Mouse (Mus musculus) intestine, embryonic 14.5 days (tissue): Measurements from ENCODE around the gene Klrb1f. TPM values are rescaled to one million over a fixed set of nuclear protein-coding genes. Genes with fewer than 3 reads are reported as not detected.

Source experiments
- ATAC-seq: fragments of 200-750 bp; cut with Nextera tagmentation; replicated peaks from 2 replicates; pipeline ENCODE4 v1.8.0; 2017; ENCODE audit warnings: low read depth, moderate number of reproducible peaks, moderate TSS enrichment, moderate library complexity; ENCODE audit not compliant: low FRiP score, low TSS enrichment
- DNase-seq: peaks from one replicate; pipeline ENCODE4 v3.0.0-alpha.2; 2018; ENCODE audit warnings: low spot score
- H3K27ac ChIP-seq: fragments of 300-500 bp; sonication (generic); 2 replicates; pipeline ENCODE4 v1.5.1; 2014; ENCODE audit warnings: low read depth, mild to moderate bottlenecking, control low read depth
- H3K27me3 ChIP-seq: fragments of 300-500 bp; sonication (generic); replicated peaks from 2 replicates; pipeline ENCODE4 v1.6.1; 2014; ENCODE audit warnings: low read length, control low read depth; ENCODE audit not compliant: control insufficient read depth, insufficient read depth
- H3K36me3 ChIP-seq: fragments of 300-500 bp; sonication (generic); 2 replicates; pipeline ENCODE4 v1.6.1; 2014; ENCODE audit warnings: low read length, control low read depth; ENCODE audit not compliant: control insufficient read depth, insufficient read depth
- H3K4me1 ChIP-seq: fragments of 300-500 bp; sonication (generic); replicated peaks from 2 replicates; pipeline ENCODE4 v1.6.1; 2014; ENCODE audit warnings: low read length, control low read depth, mixed read lengths; ENCODE audit not compliant: control insufficient read depth, insufficient read depth
- H3K4me2 ChIP-seq: fragments of 300-500 bp; sonication (generic); 2 replicates; pipeline ENCODE4 v1.6.1; 2014; ENCODE audit warnings: low read length
- H3K4me3 ChIP-seq: fragments of 300-500 bp; sonication (generic); 2 replicates; pipeline ENCODE4 v1.5.1; 2014; ENCODE audit warnings: low read depth, low read length, control low read depth, mixed read lengths
- H3K9ac ChIP-seq: fragments of 300-500 bp; sonication (generic); 2 replicates; pipeline ENCODE4 v1.6.1; 2014; ENCODE audit warnings: mild to moderate bottlenecking, low read length
- H3K9me3 ChIP-seq: fragments of 300-500 bp; sonication (generic); 2 replicates; pipeline ENCODE4 v1.6.1; 2016; ENCODE audit warnings: low read length, control low read depth; ENCODE audit not compliant: control insufficient read depth
- WGBS: fragments of 180-500 bp; shearing (Covaris S2); extraction: QIAGEN DNeasy Blood & Tissue Kit; methylation state at CpG from one replicate; pipeline ENCODE4 v1.1.7; 2014; 5-methylcytosine and 5-hydroxymethylcytosine counted together
- polyA plus RNA-seq: library from polyadenylated mRNA; unstranded; fragments of >200 nt; fragmentation: Nextera tagmentation; extraction: Ambion mirVana; gene quantifications from 2 replicates; pipeline ENCODE4 v1.2.1, GENCODE M21; 2014

Gene Klrb1f
- polyA plus RNA-seq, 1 experiment from 2014 or later, result 0.38 TPM

DNA sequence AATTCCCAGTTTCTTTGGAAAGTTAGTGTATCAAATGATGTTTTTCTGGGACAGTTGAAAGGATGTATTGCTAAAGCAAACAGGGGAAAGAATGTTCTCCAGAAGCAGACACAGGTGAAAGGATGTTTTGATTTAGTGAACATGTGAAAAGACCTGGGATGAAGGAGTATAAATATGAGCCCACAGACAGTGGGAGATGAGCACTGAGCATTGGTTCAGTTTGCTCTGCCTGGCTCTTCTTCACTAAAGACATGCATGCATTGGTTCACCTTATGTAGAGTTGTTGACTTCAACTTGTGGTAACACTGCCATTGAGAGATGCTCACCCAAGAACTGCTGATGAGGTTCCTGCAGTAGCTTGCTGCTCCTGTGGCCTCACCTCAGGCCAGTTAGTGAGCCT, 9.4 kb upstream of the Klrb1f start:
- Histone ChIP-seq H3K4me2 (no peak overlapping the region), H3K36me3 (no peaks in the 10 kb centered on the region), H3K27me3 (no peaks in the 10 kb centered on the region), H3K27ac (no peak overlapping the region), H3K4me1 (no peaks in the 10 kb centered on the region), H3K4me3 (no peak overlapping the region), H3K9ac (no peak overlapping the region), H3K9me3 (no peaks in the 10 kb centered on the region)
- ATAC-seq (no peak), DNase-seq (no peak)

GRCm38 (mm10) chr6:129036890-129037463, 8.7 kb upstream of the Klrb1f start:
- WGBS, result 63% methylated on average over 2 of the region's 2 CpGs
- DNase-seq (no peak), ATAC-seq (no peak)
- Histone ChIP-seq H3K9ac (no peak overlapping the region), H3K36me3 (no peaks in the 10 kb centered on the region), H3K4me3 (no peak overlapping the region), H3K9me3 (no peaks in the 10 kb centered on the region), H3K27ac (no peak overlapping the region), H3K27me3 (no peaks in the 10 kb centered on the region), H3K4me2 (no peak overlapping the region), H3K4me1 (no peaks in the 10 kb centered on the region)

- H3K4me2 ChIP-seq, result no peak overlapping the region
- DNase-seq (no peak), ATAC-seq (no peak)
- 92% methylated on average over 2 of the region's 2 CpGs for WGBS
- H3K9me3 ChIP-seq, result no peaks in the 10 kb centered on the region
- H3K36me3 ChIP-seq, result no peaks in the 10 kb centered on the region
- no peak overlapping the region for H3K27ac ChIP-seq
- no peaks in the 10 kb centered on the region for H3K27me3 ChIP-seq
- no peak overlapping the region for H3K4me3 ChIP-seq
- H3K9ac ChIP-seq, result no peak overlapping the region
- H3K4me1 ChIP-seq, result no peaks in the 10 kb centered on the region
Observed at GRCm38 (mm10) chr6:129041470-129041869, 4.2 kb upstream of the Klrb1f start.

- no peak overlapping the region for H3K9ac ChIP-seq
- H3K9me3 ChIP-seq, result no peaks in the 10 kb centered on the region
- no peaks in the 10 kb centered on the region for H3K4me1 ChIP-seq
- H3K27me3 ChIP-seq, result no peaks in the 10 kb centered on the region
- DNase-seq (no peak), ATAC-seq (no peak)
- no peaks in the 10 kb centered on the region for H3K36me3 ChIP-seq
- no peak overlapping the region for H3K27ac ChIP-seq
- H3K4me2 ChIP-seq, result no peak overlapping the region
- no peak overlapping the region for H3K4me3 ChIP-seq
Observed at GRCm38 (mm10) chr6:129042470-129042869, 3.2 kb upstream of the Klrb1f start.

DNA sequence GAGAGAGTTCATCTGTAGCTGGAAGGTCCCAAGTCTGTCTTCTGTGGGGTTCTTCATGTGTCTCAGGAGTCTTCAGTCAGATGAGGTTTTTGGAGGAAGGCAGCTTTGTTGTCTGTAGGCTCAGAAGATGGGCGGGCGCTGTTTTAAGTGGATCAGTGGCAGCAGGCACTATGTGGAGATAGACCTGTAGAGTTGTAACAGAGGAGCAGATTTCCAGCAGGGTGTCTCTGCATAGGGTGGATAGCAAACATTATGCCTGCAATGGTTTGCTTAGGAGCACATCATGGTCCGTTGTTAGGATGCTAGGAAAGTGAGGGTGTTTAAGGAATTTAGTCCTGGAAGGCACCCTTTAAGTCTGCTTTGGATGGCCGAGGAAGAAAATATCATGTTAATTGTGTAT, 2.7 kb downstream of the Klrb1f start:
- ATAC-seq, result no peak
- WGBS, result 55% methylated on average over 4 of the region's 4 CpGs

DNA sequence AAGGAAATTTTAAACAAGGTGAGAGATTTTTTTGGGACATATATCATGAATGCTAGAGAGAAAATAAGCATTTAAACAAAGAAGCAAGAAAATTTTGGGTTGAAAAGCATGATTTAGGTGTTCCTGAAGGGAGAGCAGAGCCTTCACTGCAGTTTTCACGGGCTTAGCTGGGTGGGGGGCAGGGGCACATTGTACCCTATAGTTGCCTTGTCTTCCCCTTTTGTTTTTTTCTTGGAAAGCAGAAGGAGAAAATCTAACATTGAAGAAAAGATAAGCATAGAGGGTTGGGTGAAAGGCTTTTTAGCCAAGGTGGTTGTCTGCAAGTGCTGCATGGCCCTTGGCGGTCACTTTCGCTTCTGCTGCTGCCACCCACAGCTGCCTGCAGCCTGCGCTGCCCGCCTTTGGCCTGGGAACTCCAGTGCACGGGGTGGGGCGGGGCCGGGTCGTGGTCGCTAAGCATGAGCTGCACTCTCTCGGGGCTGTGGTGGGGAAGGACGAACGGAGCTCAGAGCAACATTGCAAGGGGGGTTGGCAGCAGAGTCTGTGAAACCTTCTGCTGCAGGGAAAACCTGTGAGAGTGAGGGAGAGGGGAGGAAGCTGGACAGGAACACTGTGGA, 3.3 kb downstream of the Klrb1f start:
- Histone ChIP-seq H3K9me3 (no peaks in the 10 kb centered on the region), H3K27ac (no peak overlapping the region), H3K9ac (peak overlapping the region; percentile 39; the same call in 1 of the 2 replicates), H3K4me3 (peak overlapping the region; percentile 36), H3K27me3 (no peaks in the 10 kb centered on the region), H3K4me1 (no peaks in the 10 kb centered on the region), H3K4me2 (peak overlapping the region; percentile 51), H3K36me3 (no peaks in the 10 kb centered on the region)
- peak; percentile 76 for ATAC-seq
- DNase-seq, result peak; percentile 84
- WGBS, result under 1% methylated on average over 13 of the region's 13 CpGs

More for the DNA sequence above, 2.7 kb downstream of the Klrb1f start:
- no peak overlapping the region for H3K27ac ChIP-seq
- no peaks in the 10 kb centered on the region for H3K27me3 ChIP-seq
- H3K4me3 ChIP-seq, result no peak overlapping the region
- no peak for DNase-seq
- H3K9ac ChIP-seq, result no peak overlapping the region
- no peaks in the 10 kb centered on the region for H3K4me1 ChIP-seq
- H3K9me3 ChIP-seq, result no peaks in the 10 kb centered on the region
- no peak overlapping the region for H3K4me2 ChIP-seq
- H3K36me3 ChIP-seq, result no peaks in the 10 kb centered on the region

DNA sequence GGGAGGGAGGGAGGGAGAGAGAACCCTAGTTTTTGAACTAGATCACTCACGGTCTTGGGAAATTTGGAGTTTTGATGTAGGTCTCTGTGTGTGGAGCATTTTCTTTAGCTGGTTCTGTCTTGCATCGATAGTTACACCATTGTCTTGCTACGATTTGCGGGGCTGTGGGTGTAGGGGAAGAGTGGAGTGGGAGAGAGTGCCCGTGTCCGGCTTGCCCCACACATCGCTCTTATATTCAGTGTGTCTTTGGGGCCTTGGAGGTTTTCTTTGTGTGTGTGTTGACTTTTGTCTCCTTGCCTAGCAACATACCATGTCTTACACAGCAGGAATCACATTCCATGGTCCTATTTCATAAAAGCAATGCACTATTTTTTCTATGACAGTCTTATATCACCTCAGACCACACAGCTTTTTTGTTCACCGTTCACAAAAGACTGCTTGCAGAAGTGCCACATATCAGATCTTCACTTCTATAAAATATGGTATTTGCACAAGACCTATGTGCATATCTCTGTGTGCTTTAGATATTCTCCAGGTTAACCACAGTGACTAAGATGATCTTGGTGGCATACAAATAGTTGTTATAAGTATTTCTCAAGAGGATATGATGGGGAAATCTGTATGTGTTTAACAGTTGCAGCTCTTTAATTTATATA, 4.0 kb downstream of the Klrb1f start:
- DNase-seq (peak; percentile 60), ATAC-seq (peak; percentile 55; the same call in 1 of the 2 replicates)
- no peak overlapping the region for H3K27ac ChIP-seq
- H3K4me1 ChIP-seq, result no peaks in the 10 kb centered on the region
- no peak overlapping the region for H3K9ac ChIP-seq
- peak overlapping the region; percentile 25; the same call in 1 of the 2 replicates for H3K4me3 ChIP-seq
- no peaks in the 10 kb centered on the region for H3K27me3 ChIP-seq
- H3K9me3 ChIP-seq, result no peaks in the 10 kb centered on the region
- peak overlapping the region; percentile 43 for H3K4me2 ChIP-seq
- 2% methylated on average over 8 of the region's 8 CpGs for WGBS
- no peaks in the 10 kb centered on the region for H3K36me3 ChIP-seq

DNA sequence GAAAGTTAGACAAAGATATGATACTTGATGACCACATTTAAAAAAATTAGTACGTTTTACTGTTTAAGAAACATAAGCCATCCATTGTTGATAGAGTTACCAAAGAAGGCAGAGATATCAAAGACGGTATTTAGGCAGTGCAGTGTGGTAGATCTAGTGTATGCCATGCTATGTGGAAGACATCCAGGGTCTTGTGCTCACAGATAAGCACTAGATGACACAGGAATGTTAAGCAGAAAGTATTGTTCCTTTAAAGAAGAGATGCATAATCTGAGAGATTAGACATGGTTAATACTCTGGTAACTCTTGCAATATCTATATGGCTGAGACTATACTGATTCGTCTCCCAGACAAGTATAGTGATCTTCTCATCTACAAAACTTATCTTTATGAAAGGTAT, 5.4 kb downstream of the Klrb1f start:
- Histone ChIP-seq H3K4me1 (no peaks in the 10 kb centered on the region), H3K27ac (no peak overlapping the region), H3K4me2 (no peak overlapping the region)

DNA sequence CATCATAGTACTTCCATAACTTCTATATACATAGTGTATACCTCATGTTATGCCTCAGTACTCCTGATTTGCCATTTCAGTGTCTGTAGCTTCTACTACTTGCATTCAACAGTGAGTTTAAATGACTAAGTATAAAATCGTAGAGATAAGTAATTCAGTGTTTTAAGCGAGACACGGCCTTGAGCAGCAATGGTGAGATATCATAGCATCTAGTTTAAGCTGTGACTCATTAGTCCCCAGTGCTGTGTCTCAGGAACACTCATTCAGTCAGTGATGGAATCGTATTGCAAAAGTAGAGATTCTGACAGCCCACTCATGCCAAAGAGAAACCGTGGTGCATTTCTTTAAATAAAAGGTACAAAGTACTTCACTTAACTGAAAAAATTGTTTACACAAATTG, 6.0 kb downstream of the Klrb1f start:
- DNase-seq (no peak), ATAC-seq (no peak)
- Histone ChIP-seq H3K9ac (no peak overlapping the region), H3K4me1 (no peaks in the 10 kb centered on the region), H3K4me3 (no peak overlapping the region), H3K36me3 (no peaks in the 10 kb centered on the region), H3K27ac (no peak overlapping the region), H3K4me2 (no peak overlapping the region), H3K9me3 (no peaks in the 10 kb centered on the region), H3K27me3 (no peaks in the 10 kb centered on the region)
- 81% methylated on average over 5 of the region's 5 CpGs for WGBS

More for the DNA sequence above, 5.4 kb downstream of the Klrb1f start:
- Histone ChIP-seq H3K9me3 (no peaks in the 10 kb centered on the region), H3K36me3 (no peaks in the 10 kb centered on the region), H3K9ac (no peak overlapping the region), H3K4me3 (no peak overlapping the region), H3K27me3 (no peaks in the 10 kb centered on the region)
- DNase-seq (no peak), ATAC-seq (no peak)
- WGBS, result 79% methylated on average over 3 of the region's 3 CpGs
